Mouse (Mus musculus) ES-E14 (cell line): ENCODE measurements at regions not wholly inside any gene's neighbourhood (a gene's known extent, or its start where the extent isn't known, plus 50 kb on each side); places are given as distances from the start of the nearest gene placed in this dataset.

Experiments used
- DNase-seq: peaks from one replicate; pipeline ENCODE4 v3.0.0-alpha.2; 2013; ENCODE audit warnings: low read depth, low spot score
- H3K27ac ChIP-seq: 2 replicates; pipeline ENCODE4 v1.5.1; 2012; ENCODE audit warnings: low read depth, mild to moderate bottlenecking, low read length, moderate library complexity, mixed read lengths; ENCODE audit not compliant: poor library complexity, insufficient read depth, severe bottlenecking
- H3K36me3 ChIP-seq: 2 replicates; pipeline ENCODE4 v1.6.1; 2012; ENCODE audit warnings: mild to moderate bottlenecking, low read length, moderate library complexity, mixed read lengths; ENCODE audit not compliant: control insufficient read depth, poor library complexity, insufficient read depth, severe bottlenecking
- H3K4me1 ChIP-seq, 2 experiments: fragments of 150-350 bp in 1 of 2; sonication (generic) in 1 of 2; 2 replicates each; pipeline ENCODE4 v1.6.1; 2012; ENCODE audit warnings: low read length in 2 of 2, mild to moderate bottlenecking in 1 of 2, mixed read lengths in 1 of 2; ENCODE audit not compliant: control insufficient read depth in 2 of 2, insufficient read depth in 2 of 2, poor library complexity in 1 of 2
- H3K4me3 ChIP-seq, 2 experiments: fragments of 150-350 bp in 1 of 2; sonication (generic) in 1 of 2; 2 replicates each; pipeline ENCODE4 v1.5.1; 2012; ENCODE audit warnings: low read length in 2 of 2, low read depth in 1 of 2, mild to moderate bottlenecking in 1 of 2, mixed read lengths in 1 of 2; ENCODE audit not compliant: insufficient read depth in 1 of 2, poor library complexity in 1 of 2, severe bottlenecking in 1 of 2
- H3K9ac ChIP-seq: 2 replicates; pipeline ENCODE4 v1.6.1; 2012; ENCODE audit warnings: low read depth, mild to moderate bottlenecking, low read length, mixed read lengths; ENCODE audit not compliant: poor library complexity, insufficient read depth, severe bottlenecking
- H3K9me3 ChIP-seq: fragments of 150-350 bp; sonication (generic); 2 replicates; pipeline ENCODE4 v1.6.1; 2012; ENCODE audit warnings: low read depth, mild to moderate bottlenecking, low read length; ENCODE audit not compliant: control insufficient read depth, insufficient read depth
- CHD2 ChIP-seq: IDR thresholded peaks from 2 replicates; pipeline ENCODE4 v1.6.1; 2014; ENCODE audit warnings: mild to moderate bottlenecking, low read depth, low read length, inconsistent platforms
- HCFC1 ChIP-seq: IDR thresholded peaks from 2 replicates; pipeline ENCODE4 v1.6.1; 2012; ENCODE audit warnings: low read length, inconsistent platforms, borderline replicate concordance; ENCODE audit not compliant: insufficient read depth
- MAFK ChIP-seq: IDR thresholded peaks from 2 replicates; pipeline ENCODE4 v1.6.1; 2014; ENCODE audit warnings: mild to moderate bottlenecking, low read depth, low read length, inconsistent platforms; ENCODE audit not compliant: insufficient read depth
- ZC3H11A ChIP-seq: IDR thresholded peaks from 2 replicates; pipeline ENCODE4 v1.6.1; 2012; ENCODE audit warnings: low read depth, mild to moderate bottlenecking, inconsistent platforms, low read length, borderline replicate concordance
- ZNF384 ChIP-seq: IDR thresholded peaks from 2 replicates; pipeline ENCODE4 v1.6.1; 2012; ENCODE audit warnings: low read depth, low read length, inconsistent platforms
- in situ Hi-C, 2 experiments: fragments of 600-800 bp; cut with MboI; formaldehyde crosslinking; loops; one replicate each; pipeline ENCODE4 v1.15.1; 2025; ENCODE audit warnings: low sequenced_read_pairs in 2 of 2, inconsistent platforms in 1 of 2; ENCODE audit not compliant: unreplicated experiment in 2 of 2

DNA sequence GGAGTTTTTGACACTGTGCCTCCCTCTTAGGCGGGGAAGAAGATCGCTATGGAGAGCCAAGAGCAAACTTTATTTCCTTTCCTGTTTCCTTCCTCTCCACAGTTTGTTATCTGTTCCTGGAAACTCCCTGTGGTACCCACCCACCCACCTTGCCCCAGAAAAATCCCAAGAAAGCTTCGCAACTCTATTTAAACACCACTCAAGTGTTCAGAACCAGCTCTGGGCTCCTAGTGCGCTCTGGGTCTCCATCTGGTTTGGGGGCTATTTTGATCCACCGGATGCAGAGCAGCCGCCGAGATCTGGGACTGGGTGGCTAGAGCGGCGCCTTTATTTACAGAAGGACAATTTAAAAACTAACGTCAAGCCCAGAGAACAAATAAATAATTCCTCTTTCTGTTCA, 158.6 kb downstream of the Trim29 start:
- Histone ChIP-seq H3K9ac (no peak overlapping the region), H3K9me3 (no peaks in the 10 kb centered on the region), H3K4me1 (0 out of 4 replicates have a peak, but pooled peaks cover 0 to 2% of the 10 kb centered on the region in 2 experiments), H3K27ac (no peak overlapping the region), H3K36me3 (no peaks in the 10 kb centered on the region), H3K4me3 (no peak overlapping the region)
- in situ Hi-C loops: no loop called here
- no peak for DNase-seq
- TF ChIP-seq HCFC1: no peak
- no peak for TF ChIP-seq MAFK
- TF ChIP-seq ZNF384: no peak
- TF ChIP-seq CHD2: no peak
- no peak for TF ChIP-seq ZC3H11A

DNA sequence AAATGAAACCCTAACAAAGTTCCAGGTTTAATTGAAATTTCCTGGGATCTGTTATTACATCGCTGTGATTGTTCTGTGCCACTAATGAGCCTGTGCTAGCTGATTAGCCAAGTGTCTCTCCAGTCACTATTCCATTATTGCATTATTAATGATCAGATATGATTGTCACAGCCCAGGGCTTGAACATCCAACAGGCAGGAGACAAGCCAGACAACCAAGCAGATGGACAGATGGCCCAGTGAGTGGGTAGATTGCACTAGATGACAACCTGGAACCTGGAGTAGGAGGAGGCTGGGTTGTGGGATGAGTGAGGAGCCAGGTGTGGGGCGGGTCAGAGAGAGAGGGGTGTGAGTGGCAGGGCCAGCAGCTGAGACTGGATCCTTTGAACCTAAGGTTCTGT, 161.6 kb downstream of the Trim29 start:
- no peak for TF ChIP-seq MAFK

DNA sequence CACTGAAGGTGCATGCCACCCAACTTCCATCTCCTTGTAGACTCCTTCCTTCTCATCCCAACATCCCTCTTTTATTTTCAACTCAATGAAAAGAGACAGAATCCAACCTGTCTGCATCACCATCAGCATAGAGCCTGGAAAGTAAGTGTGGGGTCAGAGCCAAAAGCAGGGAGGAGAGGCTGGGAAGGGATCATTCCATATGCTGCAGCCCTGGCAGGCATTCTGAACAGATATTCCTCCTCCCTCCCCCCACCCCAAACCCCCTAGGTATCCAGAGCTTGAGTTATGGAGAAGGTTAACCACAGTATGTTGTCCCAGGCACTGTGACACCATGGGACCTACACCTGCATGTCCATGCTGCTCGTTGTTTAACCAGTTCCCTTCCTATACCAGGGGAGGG, 162.5 kb downstream of the Trim29 start:
- no peak for DNase-seq
- Histone ChIP-seq H3K27ac (no peak overlapping the region), H3K4me1 (0 out of 4 replicates have a peak, but pooled peaks cover 0 to 2% of the 10 kb centered on the region in 2 experiments), H3K9ac (no peak overlapping the region), H3K9me3 (no peaks in the 10 kb centered on the region), H3K36me3 (no peaks in the 10 kb centered on the region), H3K4me3 (no peak overlapping the region)
- in situ Hi-C loops: no loop called here
- no peak for TF ChIP-seq HCFC1
- no peak for TF ChIP-seq CHD2
- no peak for TF ChIP-seq ZNF384
- TF ChIP-seq MAFK: no peak

More for the DNA sequence above, 161.6 kb downstream of the Trim29 start:
- Histone ChIP-seq H3K4me1 (0 out of 4 replicates have a peak, but pooled peaks cover 0 to 2% of the 10 kb centered on the region in 2 experiments), H3K36me3 (no peaks in the 10 kb centered on the region), H3K27ac (no peak overlapping the region), H3K4me3 (no peak overlapping the region), H3K9me3 (no peaks in the 10 kb centered on the region), H3K9ac (no peak overlapping the region)
- no peak for DNase-seq
- in situ Hi-C loops: no loop called here

DNA sequence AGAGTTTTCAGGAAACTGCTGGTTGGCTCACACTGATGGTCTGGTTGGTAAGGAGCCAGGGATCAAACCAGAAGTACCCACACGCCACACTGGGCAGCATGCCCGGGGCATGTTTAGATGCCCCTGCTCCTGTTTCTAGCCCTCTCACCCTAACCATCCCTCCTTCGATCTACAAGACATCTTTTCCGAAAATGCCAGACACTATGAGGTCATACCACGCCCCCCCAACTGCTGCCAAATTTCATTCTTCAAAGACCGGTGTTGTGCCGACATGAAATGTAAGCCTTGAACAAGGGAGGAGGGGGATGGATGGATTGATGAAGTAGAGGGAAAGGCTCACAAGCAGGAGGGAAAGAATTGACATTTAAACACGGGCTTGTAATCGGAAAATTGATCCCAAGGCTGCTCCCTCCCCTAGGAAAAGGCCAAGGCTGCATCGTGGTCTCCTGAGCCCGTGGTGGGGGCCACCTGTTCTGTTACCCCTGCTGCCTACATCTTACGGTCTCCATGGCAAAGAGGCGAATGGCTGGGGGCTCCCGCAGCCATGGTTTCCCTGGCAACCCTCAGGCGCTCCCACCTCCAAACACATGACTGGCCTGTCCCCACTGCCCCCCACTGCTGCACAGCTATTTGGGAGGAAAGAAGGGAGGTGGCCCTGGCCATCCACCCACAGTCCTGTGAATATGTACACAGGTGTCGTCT, 163.1 kb downstream of the Trim29 start:
- Histone ChIP-seq H3K27ac (no peak overlapping the region), H3K4me3 (no peak overlapping the region), H3K9me3 (no peaks in the 10 kb centered on the region), H3K36me3 (no peaks in the 10 kb centered on the region), H3K4me1 (0 out of 4 replicates have a peak, but pooled peaks cover 0 to 2% of the 10 kb centered on the region in 2 experiments), H3K9ac (no peak overlapping the region)
- DNase-seq: no peak
- no peak for TF ChIP-seq MAFK
- TF ChIP-seq HCFC1: no peak
- TF ChIP-seq CHD2: no peak
- no peak for TF ChIP-seq ZC3H11A
- no peak for TF ChIP-seq ZNF384
- in situ Hi-C loops: no loop called here

DNA sequence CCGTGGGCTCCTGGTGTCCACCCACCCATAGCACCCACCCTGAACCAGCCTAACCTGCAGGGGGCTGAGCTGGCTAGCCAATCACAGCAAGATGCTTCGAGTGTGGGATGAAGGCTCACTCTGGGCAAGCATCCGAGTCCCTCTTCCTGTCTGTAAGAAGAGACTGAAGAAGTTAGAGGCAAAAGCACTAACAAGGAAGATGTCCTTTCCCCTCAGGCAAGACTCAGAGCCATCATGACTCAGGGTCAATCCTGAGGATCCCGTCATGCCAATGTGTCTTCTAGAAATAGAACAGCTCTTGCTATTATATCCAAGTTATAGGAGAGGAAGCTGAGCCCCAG, 163.6 kb downstream of the Trim29 start:
- in situ Hi-C loops: no loop called here
- H3K36me3 ChIP-seq: no peaks in the 10 kb centered on the region

More for the DNA sequence above, 163.6 kb downstream of the Trim29 start:
- TF ChIP-seq MAFK (no peak), ZNF384 (no peak), ZC3H11A (no peak), HCFC1 (no peak)
- 0 out of 4 replicates have a peak, but pooled peaks cover 0 to 2% of the 10 kb centered on the region in 2 experiments for H3K4me1 ChIP-seq
- H3K9ac ChIP-seq: no peak overlapping the region
- no peaks in the 10 kb centered on the region for H3K9me3 ChIP-seq
- no peak overlapping the region for H3K4me3 ChIP-seq
- H3K27ac ChIP-seq: no peak overlapping the region
- DNase-seq: no peak
